Mouse (Mus musculus) brain, embryonic 14.5 days (tissue): Measurements from ENCODE around the gene Cdh13.

Source experiments
- CTCF ChIP-seq: fragments of 200-500 bp; IDR thresholded peaks from 2 replicates; pipeline ENCODE4 v1.5.1; 2012; ENCODE audit warnings: inconsistent platforms, mild to moderate bottlenecking, moderate library complexity, borderline replicate concordance; ENCODE audit not compliant: insufficient read depth, insufficient read length; ENCODE audit errors: extremely low read depth
- POLR2A ChIP-seq: fragments of 200-500 bp; IDR thresholded peaks from 2 replicates; pipeline ENCODE4 v1.6.1; 2012; ENCODE audit warnings: mild to moderate bottlenecking, inconsistent platforms, borderline replicate concordance; ENCODE audit not compliant: poor library complexity, insufficient read depth, insufficient read length, severe bottlenecking; ENCODE audit errors: extremely low read depth

DNA sequence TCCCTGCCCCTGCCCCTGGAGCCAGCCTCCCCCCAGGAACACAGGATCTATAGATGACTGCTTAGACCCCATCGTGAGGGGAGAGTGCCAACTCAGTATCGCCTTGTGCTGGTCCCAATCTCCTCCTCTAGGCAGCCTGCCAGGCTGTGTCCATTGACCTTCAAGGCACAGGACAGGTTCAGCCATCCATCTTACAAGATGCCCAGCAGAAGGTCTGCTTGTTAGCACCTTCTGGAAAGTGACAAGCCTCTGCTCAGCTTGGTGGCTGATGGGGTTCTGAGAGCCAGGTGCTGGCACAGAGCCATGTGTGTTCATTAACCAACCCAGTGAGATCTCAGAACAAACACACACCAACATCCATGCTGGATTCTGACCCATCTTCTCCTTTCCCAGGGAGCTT, 998.2 kb downstream of the Cdh13 start:
- TF ChIP-seq CTCF (no peak), POLR2A (no peak)
